Mouse (Mus musculus): ENCODE data around the gene Car9. TPM values are rescaled to one million over a fixed set of nuclear protein-coding genes. Genes with fewer than 3 reads are reported as not detected.
"Not testable (repeated sequence)": the region's sequence is repeated elsewhere in the genome, so short reads cannot be mapped to it uniquely, and the experiment has no call there.

Gene Car9
- total RNA-seq (2022): 1 to 10 TPM; 2.1 to 5.1 (median 2.8) TPM

- no peak for DNase-seq (ENCODE audit: low spot score in 2 of 2)
Observed at GRCm38 (mm10) chr4:43506536-43507185, at the start of gene Car9. TSS of gene Car9 (plus strand) at chr4:43506966.

GRCm38 (mm10) chr4:43457124-43457523 is 49.6 kb upstream of the Car9 start:
- DNase-seq (ENCODE audit: low spot score in 2 of 2): no peak

- DNase-seq (ENCODE audit: low spot score in 2 of 2): no peak
Observed at GRCm38 (mm10) chr4:43463102-43463501, 43.7 kb upstream of the Car9 start.

- DNase-seq (ENCODE audit: low spot score in 2 of 2): no peak
Observed at GRCm38 (mm10) chr4:43465935-43466334, 40.8 kb upstream of the Car9 start.

GRCm38 (mm10) chr4:43466872-43467271 is 39.9 kb upstream of the Car9 start:
- DNase-seq (ENCODE audit: low spot score in 2 of 2): no peak

- DNase-seq (ENCODE audit: low spot score in 2 of 2): no peak
Observed at GRCm38 (mm10) chr4:43470301-43470700, 36.5 kb upstream of the Car9 start.

- no peak for DNase-seq (ENCODE audit: low spot score in 2 of 2)
Observed at GRCm38 (mm10) chr4:43473636-43474035, 33.1 kb upstream of the Car9 start.

- no peak for DNase-seq (ENCODE audit: low spot score in 2 of 2)
Observed at GRCm38 (mm10) chr4:43476604-43477003, 30.2 kb upstream of the Car9 start.

GRCm38 (mm10) chr4:43477857-43478533 is 28.8 kb upstream of the Car9 start:
- peak; percentile 65 to 84 for DNase-seq (ENCODE audit: low spot score in 2 of 2)

GRCm38 (mm10) chr4:43478534-43478858 is 28.3 kb upstream of the Car9 start:
- no peak for DNase-seq (ENCODE audit: low spot score in 2 of 2)

GRCm38 (mm10) chr4:43478906-43479832 is 27.6 kb upstream of the Car9 start:
- DNase-seq (ENCODE audit: low spot score in 2 of 2): no peak

- DNase-seq (ENCODE audit: low spot score in 2 of 2): no peak
Observed at GRCm38 (mm10) chr4:43480985-43481384, 25.8 kb upstream of the Car9 start.

GRCm38 (mm10) chr4:43481894-43482456 is 24.8 kb upstream of the Car9 start:
- no peak for DNase-seq (ENCODE audit: low spot score in 2 of 2)

GRCm38 (mm10) chr4:43482591-43482990 is 24.2 kb upstream of the Car9 start:
- no peak for DNase-seq (ENCODE audit: low spot score in 2 of 2)

GRCm38 (mm10) chr4:43483535-43484091 is 23.2 kb upstream of the Car9 start, which contains the start of gene Sit1:
TSS of gene Sit1 (minus strand) at chr4:43483734.
- no peak for DNase-seq (ENCODE audit: low spot score in 2 of 2)

- DNase-seq (ENCODE audit: low spot score in 2 of 2): not testable (repeated sequence)
Observed at GRCm38 (mm10) chr4:43485666-43486065, 21.1 kb upstream of the Car9 start.

- no peak for DNase-seq (ENCODE audit: low spot score in 2 of 2)
Observed at GRCm38 (mm10) chr4:43489611-43490010, 17.2 kb upstream of the Car9 start.

GRCm38 (mm10) chr4:43490801-43491200 is 16.0 kb upstream of the Car9 start:
- DNase-seq (ENCODE audit: low spot score in 2 of 2): no peak

GRCm38 (mm10) chr4:43492101-43492820 is 14.5 kb upstream of the Car9 start:
- DNase-seq (ENCODE audit: low spot score in 2 of 2): no peak

- peak; percentile 89 to 96 for DNase-seq (ENCODE audit: low spot score in 2 of 2)
Observed at GRCm38 (mm10) chr4:43492821-43493185, 14.0 kb upstream of the Car9 start, which contains the start of gene Ccdc107. TSS of gene Ccdc107 (plus strand) at chr4:43492900.

All from left cerebral cortex, adult 8-10 months (tissue).